Mouse (Mus musculus): Measurements from ENCODE around the gene Sod2.

DNA sequence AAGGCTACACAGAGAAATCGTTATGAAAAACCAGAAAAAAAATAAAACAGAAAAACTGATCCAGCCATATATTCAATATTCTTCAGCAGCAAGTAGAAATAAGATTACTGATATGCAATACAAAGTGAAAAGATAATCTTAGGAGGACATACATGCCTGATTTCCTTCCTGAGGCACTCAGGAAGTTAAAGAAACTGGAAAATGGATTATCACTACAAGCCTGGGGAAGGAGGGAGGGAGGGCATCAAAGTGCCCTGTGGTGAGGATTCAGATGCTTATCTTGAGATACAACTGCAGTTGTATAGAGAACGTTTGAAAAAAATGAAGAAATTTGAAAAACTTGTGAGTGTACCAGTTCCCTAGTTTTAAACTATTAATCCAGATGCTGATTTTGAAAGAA, 22.7 kb upstream of the Sod2 start:
- TF ChIP-seq TAL1 (IDR thresholded peaks at IDR 0.05; ENCODE audit: low read length) (no peak), GATA1 (IDR thresholded peaks at IDR 0.05; ENCODE audit: low read length) (no peak)
